Mouse (Mus musculus): Measurements from ENCODE around the gene Opn4.

- no peak for TF ChIP-seq GATA1 (IDR thresholded peaks at IDR 0.05; ENCODE audit: borderline replicate concordance, low read length)
- no peak for TF ChIP-seq FLI1 (IDR thresholded peaks at IDR 0.05; ENCODE audit: low read length)
Observed at GRCm38 (mm10) chr14:34590743-34591675, 8.9 kb downstream of the Opn4 start.

All from megakaryocyte, embryonic 14.5 days (primary cell).